Comparison of ENCODE assay signal across 1 mouse cellular context in genomic region chr4:46389612-46390341, GRCm38 (mm10).
TF ChIP-seq lines count a peak whose summit lies in the region.

No protein-coding gene starts in this region.

TF ChIP-seq in CH12.LX, 34 proteins besides CTCF, POLR2A, EP300 and RAD21 (continued from another document):
- TF ChIP-seq MEF2A (IDR thresholded peaks at IDR 0.05; ENCODE audit: borderline replicate concordance, low read depth, low read length) (no peak), ZKSCAN1 (IDR thresholded peaks at IDR 0.05; ENCODE audit: borderline replicate concordance, low read depth, low read length) (no peak), ZMIZ1 (IDR thresholded peaks at IDR 0.05; ENCODE audit: low read depth, low read length) (peak; percentile 12; the same call in 1 of the 2 replicates), USF1 (IDR thresholded peaks at IDR 0.05; ENCODE audit: low read depth, low read length) (no peak), TBP (conservative IDR thresholded peaks at IDR 0.05; ENCODE audit: low read depth, low read length) (peak; percentile 49; the same call in 1 of the 2 replicates), PAX5 (IDR thresholded peaks at IDR 0.05; ENCODE audit: low read length) (no peak), MXI1 (IDR thresholded peaks at IDR 0.05; ENCODE audit: low read depth, low read length) (no peak), IRF4 (IDR thresholded peaks at IDR 0.05; ENCODE audit: low read depth, low read length) (peak; percentile 17; the same call in 1 of the 2 replicates), CHD2 (IDR thresholded peaks at IDR 0.05; ENCODE audit: low read length) (no peak), CHD1 (IDR thresholded peaks at IDR 0.05; ENCODE audit: low read depth, low read length) (peak; percentile 91), RCOR1 (conservative IDR thresholded peaks at IDR 0.05; ENCODE audit: low read depth, low read length) (no peak; the same call in 1 of the 2 replicates)
